Mouse (Mus musculus) spleen, postnatal 4 days (tissue): Measurements from ENCODE around the gene Hcrtr2.
A peak's percentile ranks its signal among the peaks of the same experiment; 100 is the strongest.

Experiments used
- DNase-seq, 2 experiments: peaks; one replicate each; pipeline ENCODE4 v3.0.0; 2022; ENCODE audit warnings: low spot score in 2 of 2

Hcrtr2 gene

DNA sequence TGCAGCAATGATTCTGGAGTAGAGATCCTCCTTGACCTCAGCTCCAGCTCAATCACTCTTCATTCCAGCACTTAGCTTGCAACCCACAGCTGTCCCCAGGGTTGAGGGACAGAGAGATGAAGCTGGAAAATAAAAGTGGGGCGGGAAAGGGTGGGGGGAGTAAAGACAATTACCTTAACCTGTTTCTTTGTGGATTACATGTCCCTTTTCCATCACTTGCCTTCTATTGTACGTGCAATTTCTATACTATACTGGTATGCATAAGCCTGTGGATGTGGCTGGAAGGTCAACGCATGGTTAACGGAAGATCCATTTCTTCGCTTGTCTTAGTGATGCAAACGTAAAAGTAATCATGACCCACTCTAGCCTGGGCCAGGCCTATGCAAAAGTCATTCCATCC lies at the start of gene Hcrtr2:
TSS of gene Hcrtr2 (minus strand) at position 101 of the 400 bp plus-strand sequence.
- DNase-seq = no peak

DNA sequence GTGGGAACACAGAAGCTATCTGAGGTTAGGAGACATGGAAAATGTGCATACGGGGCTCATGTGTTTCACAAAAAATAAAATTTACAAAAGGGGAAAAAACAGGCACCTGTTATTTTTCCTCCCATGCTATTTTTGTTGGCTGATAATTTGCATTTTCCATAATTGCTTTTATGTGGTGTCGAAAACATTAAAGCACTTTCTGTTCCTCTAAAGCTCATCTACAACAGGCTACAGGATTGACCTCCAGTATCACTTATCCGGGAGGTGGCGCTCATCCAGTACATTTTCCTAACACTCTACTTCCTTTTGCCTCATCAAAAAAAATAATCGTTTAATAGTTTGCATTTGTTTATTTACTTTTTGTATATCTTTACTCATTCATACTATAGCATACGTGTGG lies 41.2 kb upstream of the Hcrtr2 start:
- no peak for DNase-seq

DNA sequence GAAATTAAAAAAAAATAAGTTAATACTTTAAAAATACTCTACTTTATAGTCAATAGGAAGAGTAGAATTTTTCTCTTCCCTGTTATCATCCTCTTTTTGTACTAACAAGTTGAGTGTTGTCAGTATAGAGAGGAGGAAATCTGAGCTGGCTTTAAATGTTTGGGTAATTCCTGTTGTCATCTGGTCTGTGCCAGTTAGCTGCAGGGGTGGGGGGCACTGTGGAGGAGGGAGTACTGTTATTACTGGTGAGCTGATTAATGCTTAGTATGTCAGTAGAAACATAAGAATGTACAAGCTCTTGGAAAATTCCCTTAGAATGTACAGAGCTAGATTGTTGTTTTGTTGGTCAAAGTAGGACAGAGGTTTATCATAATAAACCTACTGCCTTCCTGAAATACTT lies 36.7 kb upstream of the Hcrtr2 start:
- DNase-seq = no peak

DNA sequence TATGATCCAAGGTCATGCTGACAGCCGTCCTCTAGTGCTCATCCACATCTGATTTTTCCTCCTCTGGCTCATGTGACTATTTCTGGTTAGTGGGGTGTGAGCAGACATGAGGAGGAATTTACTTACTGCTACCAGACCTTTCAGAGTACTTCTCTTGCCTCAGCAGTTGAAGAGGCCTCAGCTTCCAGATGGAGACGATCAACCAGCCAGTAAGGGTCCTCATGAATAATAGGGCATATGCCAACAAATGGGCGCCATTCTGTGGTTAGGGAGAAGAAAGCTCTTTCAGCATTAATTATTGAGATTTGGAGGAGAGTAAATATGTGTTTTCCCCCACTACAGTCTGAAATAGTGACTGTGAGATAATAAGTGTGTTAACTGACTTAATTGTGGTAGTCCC lies 28.7 kb upstream of the Hcrtr2 start:
- DNase-seq = no peak

DNA sequence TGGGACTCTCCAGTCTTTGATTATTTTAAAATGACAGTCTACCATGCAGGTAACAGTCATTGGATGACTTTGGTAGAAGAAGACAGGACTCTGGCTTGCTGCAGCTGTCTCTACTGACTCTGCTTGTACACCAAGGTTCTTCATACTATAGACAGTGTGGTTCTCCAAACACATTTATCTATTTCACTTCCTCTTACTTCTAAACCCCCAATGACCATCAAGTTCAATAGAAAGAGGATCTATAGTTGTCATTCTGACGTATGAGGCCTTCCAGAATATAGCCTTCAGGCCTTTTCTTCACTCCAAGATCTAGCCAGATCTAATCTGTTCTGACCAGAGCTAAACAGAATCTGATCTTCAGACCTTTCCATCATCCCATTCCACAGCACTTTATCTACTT lies 23.6 kb upstream of the Hcrtr2 start:
- no peak for DNase-seq

DNA sequence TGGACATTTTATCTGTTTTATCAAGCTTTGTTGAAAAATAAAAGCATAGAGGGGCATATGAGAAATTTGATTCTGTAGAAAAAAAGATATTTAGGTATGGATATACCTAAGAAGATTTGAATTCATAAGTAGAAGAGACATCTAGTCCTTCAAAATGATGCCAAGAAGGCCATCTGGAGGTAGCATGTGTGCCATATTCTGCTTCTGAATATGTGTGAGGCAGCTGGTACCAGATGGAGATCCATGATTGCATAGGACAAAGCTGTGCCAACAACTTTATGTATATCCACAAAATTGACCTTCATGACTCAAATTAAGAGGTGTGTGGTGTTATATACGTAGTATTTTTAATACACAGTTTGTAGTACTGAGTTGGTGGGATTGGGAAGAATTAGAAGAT lies 7.4 kb upstream of the Hcrtr2 start:
- no peak for DNase-seq

DNA sequence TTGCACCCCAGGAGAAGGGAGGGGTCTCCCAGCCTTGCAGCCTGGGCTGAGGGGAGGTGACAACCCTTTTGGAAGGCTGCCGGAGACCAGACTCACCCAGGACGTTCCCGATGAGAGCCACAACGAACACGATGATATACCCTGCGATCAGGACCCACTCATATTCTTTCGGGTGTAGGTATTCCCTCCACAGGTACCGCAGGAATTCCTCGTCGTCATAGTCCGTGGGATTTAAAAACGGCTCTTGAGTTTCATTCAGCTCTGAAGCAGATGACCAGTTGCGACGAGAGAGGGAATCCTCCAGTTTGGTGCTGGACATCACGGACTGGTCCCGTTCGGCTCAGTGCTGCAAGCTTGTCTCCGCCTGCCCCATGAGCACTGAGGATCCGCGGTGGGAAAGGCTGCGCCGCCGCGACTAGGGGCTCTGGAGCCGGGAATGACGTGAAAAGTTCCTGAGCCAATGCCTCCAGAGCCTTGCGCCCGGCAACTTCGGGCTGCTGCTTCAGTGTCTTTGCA lies 412 bp downstream of the Hcrtr2 start:
- no peak for DNase-seq

DNA sequence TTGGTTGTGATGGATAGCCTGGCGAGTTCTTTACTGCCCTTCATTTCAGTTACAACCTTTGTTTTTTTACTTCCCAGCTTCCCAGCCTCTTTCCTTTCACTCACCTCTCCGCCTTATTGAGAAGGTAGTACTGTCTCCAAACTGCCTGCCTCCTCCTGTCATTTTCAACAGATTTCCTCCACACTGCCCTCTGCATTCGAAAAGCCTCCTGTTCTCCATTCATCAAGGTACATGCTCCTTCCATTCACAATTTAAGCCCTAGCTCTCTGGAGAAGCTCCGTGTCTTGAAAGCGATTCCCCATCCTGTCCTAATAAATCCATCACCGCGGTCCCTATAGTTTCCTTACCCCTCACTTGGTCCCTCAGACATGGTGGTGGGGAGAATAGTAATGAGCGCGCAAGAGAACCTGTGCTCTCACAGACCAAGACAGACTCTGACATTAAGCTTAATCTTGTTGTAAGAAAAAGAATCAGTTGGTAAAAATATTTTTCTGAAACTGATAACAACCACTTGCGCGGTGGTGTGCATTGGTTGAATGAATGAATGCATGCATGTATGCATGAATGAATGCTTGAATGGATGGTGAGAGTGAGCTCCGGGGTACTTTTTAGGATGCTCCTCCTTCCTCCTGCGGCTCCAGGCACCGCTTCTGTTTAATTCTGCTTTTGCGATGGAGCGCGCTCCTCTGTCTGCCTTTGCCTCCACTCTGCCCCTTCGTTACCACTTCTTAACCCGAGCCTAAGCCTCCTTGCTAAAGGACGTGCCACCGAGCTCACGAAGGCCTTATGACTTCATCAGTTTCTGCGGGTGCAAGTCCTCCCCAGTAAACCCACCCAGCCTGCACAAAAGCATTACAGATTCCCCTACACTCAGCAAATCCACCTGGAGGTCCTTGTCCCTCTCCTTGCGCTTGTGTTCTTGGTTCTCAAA lies 1.3 kb downstream of the Hcrtr2 start:
- DNase-seq = no peak

DNA sequence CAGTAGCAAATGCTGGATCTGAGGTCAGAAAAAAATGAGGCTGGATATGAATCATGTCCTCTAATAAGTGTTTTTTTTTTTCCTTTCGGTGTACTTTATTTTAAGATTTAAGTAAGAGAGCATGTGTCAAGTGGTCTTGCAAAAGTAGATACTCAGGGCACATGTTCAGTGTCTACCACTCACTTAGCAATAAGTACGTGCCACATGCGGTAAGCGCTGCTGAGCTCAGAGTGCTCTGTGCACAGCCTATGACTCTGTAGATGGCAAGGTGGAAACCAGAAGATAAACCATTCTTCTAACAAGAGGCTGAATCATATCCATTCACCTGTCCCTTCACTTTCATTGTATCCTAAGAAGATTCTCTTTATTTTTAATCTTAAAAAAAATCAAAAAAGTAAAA lies 2.1 kb downstream of the Hcrtr2 start:
- DNase-seq = no peak

DNA sequence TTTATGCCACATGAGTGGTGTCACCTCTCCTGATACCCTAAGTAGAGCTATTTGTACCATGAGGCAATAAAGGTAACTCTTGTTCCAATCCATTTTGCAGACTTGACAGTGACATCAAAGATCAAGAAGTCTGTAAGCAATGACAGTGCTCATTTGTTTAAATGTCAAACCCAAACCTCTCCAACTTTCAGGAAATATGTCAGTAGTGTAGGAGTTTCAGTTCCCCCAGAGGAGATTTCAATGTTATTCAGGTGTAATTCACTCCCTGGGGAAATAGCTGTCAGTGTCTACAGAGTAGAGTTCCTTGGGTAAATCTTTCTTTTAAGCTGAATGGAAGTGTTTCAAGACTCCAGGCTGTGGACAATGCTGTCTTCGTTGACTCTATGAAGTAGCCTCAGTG lies 2.9 kb downstream of the Hcrtr2 start:
- DNase-seq = no peak

DNA sequence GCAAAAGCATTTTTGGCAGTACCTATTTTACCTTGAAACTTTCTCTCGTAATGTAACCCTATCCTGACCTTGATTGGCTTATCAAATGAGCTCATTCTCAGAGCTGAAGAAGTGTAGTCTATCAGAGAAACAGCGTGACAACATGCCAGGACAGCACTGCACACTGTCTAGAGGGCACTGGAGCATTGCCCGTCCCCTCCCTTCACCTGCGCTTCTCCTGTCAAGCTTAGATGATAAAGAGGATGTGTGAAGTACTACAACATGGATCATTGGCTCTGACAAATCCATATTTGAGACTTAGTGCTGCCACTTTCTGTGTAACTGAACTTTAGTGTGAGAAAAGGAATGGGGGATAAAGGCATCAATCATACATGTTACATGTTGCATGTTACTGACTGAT lies 5.4 kb downstream of the Hcrtr2 start:
- no peak for DNase-seq

DNA sequence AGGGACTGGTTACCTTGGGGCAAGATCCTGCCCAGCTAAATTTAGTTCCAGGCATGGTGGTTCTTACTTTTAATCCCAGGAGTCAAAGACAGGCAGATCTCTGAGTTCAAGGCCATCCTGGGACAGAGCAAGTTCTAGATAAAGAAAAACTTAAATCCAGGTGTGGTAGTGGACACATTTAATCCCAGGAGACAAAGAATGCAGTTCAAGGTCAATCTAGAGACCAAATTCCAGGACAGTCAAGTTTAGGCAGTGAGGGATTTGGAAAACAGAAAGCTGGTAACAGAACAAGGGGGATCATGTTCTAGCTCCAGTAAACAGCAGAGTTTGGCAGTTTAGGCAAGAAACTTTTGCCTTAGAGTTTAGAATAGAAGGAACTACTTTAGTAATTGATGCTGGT lies 8.6 kb downstream of the Hcrtr2 start:
- no peak for DNase-seq

DNA sequence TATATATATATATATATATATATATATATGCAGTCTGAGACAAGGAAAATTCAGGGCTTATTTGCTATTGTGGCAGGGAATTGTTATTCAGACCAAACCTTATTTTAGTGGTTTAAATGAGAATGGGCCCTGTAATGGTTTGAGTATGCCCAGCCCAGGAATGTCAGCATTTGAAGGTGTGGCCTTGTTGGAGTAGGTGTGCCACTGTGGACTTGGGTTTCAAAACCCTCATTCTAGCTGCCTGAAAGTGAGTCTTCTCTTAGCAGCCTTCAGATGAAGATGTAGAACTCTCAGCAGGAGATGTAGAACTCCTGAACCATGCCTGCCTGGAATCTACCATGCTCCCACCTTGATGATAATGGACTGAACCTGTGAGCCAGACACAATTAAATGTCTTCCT lies 9.7 kb downstream of the Hcrtr2 start:
- no peak for DNase-seq

DNA sequence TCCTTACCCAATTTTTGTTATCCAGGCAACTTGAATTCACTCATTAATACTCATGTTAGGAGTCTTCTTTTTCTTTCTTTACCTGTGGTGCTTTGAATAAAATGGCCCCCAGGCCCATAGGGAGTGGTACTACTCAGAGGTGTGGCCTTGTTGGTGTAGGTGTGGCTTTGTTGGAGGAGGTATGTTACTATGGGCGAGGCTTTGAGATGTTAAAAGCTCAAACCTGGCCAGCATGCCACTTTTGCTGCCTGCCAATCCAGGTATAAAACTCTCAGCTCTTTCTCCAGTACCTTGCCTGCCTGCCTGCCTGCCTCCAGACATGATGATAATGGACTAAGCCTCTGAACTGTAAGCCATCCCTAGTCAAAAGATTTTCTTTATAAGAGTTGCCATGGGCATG lies 11.4 kb downstream of the Hcrtr2 start:
- DNase-seq = no peak

DNA sequence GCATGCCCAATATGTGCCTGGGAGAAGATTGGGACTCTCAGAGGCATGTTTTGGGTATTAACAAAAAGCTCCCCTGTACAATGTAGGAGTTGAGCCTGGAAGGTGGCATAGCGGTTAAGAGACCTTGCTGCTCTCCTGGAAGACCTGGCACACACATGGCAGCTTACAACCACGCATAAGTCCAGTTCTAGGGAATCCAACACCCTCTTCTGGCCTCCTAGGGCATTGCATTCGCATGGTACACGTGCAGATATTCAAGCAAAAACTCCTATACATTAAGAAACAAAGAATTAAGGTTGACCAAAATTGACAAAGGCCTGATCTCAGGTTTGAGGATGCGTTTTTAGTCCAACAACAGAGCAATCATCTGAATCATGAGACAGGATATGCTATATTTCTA lies 32.3 kb downstream of the Hcrtr2 start:
- no peak for DNase-seq

DNA sequence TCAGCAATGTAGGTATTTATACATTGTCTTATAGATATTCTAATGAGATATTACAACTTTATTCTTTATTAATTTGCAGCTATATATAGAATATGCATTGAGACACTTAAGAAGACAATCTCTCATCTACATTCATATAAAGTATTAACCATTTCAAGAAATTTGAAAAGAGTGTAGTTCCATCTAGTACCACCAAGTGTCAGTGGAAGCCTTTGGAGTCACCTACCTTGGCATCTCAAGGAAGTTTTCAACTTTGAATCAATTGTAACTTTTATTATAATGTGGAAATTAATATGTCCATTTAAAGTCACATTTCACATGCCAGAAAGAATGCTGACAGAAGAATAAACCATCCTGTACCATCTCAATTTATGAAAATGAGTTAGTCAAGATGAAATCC lies 52.8 kb downstream of the Hcrtr2 start:
- DNase-seq = no peak

DNA sequence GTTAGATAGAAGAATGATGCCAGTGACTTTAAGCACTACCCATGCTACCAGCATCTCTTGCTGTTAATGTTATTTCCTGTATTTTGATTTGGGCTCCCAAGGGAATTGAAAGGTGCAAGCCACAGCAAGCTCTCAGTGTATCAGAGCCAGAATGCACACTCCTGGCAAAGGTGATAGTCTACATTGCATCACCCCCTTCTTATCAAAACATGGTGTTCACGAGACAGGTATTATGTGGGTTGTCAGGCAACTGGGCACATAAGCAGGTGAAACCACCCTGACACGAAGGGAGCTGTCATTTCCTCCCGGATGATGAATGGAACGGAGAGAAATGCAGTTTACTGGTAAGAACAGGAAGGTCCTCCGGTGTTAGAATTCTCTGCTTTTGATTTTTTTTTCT lies 65.9 kb downstream of the Hcrtr2 start:
- no peak for DNase-seq

DNA sequence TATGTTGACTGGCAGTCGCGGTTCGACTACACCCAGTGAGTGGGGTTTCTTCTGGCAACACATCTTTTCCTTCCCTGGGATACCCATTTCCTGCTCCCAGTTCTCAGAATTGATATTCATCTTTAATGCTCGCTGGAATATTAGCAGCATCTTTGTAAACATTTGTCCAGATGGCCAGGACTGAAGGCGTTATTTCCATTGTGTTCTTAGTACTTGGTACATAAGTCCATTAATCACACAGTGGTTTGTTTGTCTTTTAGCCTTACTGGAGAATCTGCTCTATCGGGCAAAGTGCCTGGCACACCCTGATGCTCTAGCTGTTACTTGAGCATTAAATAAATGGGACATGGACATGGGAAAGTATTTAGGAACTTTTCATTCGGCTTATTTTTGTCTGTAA lies 71.1 kb downstream of the Hcrtr2 start:
- no peak for DNase-seq

DNA sequence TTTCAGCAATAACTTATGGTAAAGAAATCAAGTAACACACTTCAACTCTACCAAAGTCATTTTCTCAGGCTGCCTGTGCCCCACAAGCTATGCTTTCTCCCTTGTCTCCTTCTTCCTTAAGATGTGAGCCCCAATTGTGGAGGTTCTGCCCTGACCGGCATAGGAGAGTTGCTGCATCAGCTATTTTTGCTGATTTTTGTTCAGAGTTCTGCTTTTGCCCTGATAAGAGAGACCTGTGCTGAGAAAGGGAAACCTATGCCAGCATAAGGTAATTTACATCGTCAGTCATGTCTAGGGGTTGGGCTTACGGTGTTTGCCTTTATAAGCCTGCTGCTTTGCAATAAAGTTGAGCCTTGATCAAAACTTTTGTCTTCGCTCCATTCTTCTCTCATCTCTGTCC lies 71.5 kb downstream of the Hcrtr2 start:
- DNase-seq = no peak

DNA sequence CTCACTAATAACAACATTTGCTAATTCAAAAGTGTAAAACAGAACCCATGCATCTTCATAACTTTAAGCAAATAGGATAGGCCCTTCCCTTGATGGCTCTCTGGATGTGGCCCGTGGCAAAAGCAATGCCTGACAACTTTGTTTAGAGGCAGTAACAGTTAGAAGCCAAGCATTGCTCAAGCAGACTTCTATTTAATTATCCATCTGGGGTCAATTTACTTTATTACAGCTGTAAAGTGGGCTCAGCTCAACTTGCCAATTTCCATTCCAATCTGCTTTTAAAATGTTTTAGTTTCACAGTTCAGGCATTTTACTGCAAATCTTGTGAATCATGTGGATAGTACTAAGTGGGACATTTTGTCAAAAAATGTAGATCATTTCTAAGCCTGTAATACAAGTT lies 81.3 kb downstream of the Hcrtr2 start:
- DNase-seq = no peak

DNA sequence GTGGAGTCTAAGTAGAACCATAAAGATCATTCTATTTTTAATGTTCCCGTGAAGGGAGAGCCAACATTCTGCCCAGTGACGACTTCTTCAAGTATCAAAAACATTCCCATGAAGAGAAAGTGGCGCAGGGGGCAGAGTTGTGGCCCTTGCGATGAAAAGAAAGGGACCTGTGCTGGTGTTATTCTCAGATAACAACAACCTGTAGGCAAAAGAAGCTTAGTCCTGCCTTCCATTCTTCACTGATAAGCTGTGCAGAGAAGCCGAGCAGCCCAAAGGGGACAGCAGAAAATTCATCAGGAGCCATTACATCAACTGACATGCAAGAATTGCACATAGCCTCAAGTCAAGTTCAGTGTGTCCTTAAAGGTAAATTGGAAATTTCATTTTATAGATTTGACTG lies 85.7 kb downstream of the Hcrtr2 start:
- DNase-seq = no peak

DNA sequence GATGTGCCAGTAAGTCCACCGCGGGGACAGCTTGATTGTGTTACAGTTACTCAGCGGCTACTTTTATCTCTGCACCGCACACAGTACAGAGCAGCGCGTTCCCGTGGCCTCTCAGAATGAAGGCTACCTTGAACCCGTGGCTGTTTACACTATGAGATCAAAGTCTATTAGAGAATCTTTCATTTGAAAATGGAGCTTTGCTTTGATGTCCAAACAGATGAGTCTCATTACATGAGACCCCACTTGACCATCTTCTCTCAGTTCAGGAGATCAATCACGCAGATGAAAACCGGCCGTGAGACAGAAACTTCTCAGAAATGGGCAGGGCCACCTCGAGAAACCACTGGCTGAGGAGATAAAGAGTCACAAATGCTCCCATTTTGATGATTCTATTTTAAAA lies 86.4 kb downstream of the Hcrtr2 start:
- peak in 1 of 2 experiments; percentile 16 for DNase-seq

DNA sequence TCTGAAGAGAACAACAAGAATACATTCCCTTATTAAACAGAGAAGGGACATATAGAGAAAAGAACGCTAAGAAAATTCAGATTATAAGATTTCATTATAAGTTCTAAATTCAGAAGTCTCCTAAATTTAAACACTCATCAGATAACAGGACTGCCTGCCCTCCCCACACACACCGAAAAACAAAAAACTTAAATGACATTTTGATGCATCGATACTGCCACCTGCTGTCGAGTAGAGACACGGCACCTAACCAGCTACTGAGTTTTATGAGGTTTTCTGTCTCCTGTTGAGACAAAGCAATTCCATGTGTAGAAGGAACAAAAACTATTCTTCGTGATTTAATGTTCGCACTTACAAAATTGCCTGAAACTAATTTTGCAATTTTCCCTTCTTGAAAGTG lies 87.0 kb downstream of the Hcrtr2 start:
- peak; percentile 57 to 72 for DNase-seq
